ENCODE assay signal across 19 mouse cellular contexts in the genomic region with DNA sequence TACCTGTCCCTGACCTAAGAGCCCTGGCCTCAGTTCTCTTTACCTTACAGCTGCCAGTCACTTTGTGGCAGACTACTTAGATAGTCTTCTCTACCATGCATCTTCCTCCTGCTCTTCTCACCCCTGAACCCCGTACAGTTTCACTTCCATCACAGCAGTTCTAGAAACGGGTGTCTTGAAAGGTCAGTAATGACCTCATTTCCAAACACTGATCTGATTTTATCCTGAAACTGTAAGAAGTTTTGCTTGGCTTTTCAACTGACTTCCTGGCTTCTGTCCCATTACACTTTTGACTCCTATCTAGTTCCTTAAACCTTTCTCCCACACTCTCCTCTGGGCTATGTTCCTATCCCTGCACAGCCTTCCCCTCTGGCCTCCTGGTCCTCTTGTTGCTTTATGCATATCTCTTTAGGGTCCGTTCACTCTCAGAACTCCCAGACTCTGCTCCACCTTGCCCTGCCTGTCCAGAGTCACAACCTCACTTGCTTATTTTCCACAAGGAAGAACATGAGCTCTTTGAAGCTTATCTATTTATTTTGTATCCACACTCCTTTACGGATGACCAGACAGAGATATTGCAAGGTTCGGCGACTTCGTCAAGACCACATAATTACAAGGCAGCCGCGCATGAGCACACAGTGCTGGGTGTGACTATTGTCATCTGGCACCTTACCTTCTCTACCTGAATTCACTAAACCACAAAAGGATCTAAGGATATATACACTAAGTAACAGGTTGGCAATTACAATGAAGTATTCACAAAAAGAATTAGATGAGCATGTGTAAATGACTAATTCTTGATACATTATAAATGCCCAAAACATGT.
DNase-seq lines count a peak whose midpoint lies in the region; ATAC-seq and TF ChIP-seq lines count a peak whose summit lies in the region.
"Had no signal": no experiment of that assay in that cellular context is flagged by ENCODE, and none has a peak within 500 bp of the region (broad histone marks: within the 10 kb centered on the region; RNA-seq: fewer than 3 reads in every experiment).

No protein-coding gene starts in this region.

- no peak for TF ChIP-seq POLR2A in liver, adult 2 months (IDR thresholded peaks at IDR 0.05; ENCODE audit: extremely low read depth, insufficient read depth, low read length)

- no peaks in the 10 kb centered on the region for H3K36me3 ChIP-seq in embryonic facial prominence, embryonic 14.5 days (ENCODE audit: control insufficient read depth, insufficient read depth, low read length)
- H3K36me3 ChIP-seq in embryonic facial prominence, embryonic 10.5 days (replicated peaks), result no peaks in the 10 kb centered on the region
- H3K36me3 ChIP-seq in liver, adult 2 months (ENCODE audit: control insufficient read depth, insufficient read depth, low read length), result no peaks in the 10 kb centered on the region
- H3K36me3 ChIP-seq in liver, embryonic 11.5 days (ENCODE audit: control insufficient read depth, insufficient read depth, low read length), result no peaks in the 10 kb centered on the region
- no peaks in the 10 kb centered on the region for H3K36me3 ChIP-seq in kidney, embryonic 15.5 days
- H3K36me3 ChIP-seq in splenic B cell, adult 2 months (ENCODE audit: control insufficient read depth, insufficient read depth, low read length, poor library complexity, severe bottlenecking), result no peaks in the 10 kb centered on the region
- no peaks in the 10 kb centered on the region for H3K36me3 ChIP-seq in forebrain, embryonic 16.5 days (ENCODE audit: control insufficient read depth, insufficient read depth)
- H3K36me3 ChIP-seq: neural tube, embryonic 15.5 days had no signal

- no peaks in the 10 kb centered on the region for H3K4me1 ChIP-seq in embryonic facial prominence, embryonic 14.5 days (ENCODE audit: control insufficient read depth, insufficient read depth, low read length)
- no peaks in the 10 kb centered on the region for H3K4me1 ChIP-seq in embryonic facial prominence, embryonic 10.5 days
- peaks cover 16% of the 10 kb centered on the region; the same call in 1 of the 2 replicates for H3K4me1 ChIP-seq in liver, adult 2 months (ENCODE audit: control insufficient read depth, insufficient read depth, low read length)
- H3K4me1 ChIP-seq in liver, embryonic 11.5 days (replicated peaks; ENCODE audit: control insufficient read depth, insufficient read depth, low read length), result no peaks in the 10 kb centered on the region
- H3K4me1 ChIP-seq in kidney, embryonic 15.5 days, result peaks cover 18% of the 10 kb centered on the region
- no peaks in the 10 kb centered on the region for H3K4me1 ChIP-seq in forebrain, embryonic 16.5 days (replicated peaks; ENCODE audit: control insufficient read depth, insufficient read depth, low read length)
- H3K4me1 ChIP-seq: neural tube, embryonic 15.5 days had no signal

- no peak overlapping the region for H3K9ac ChIP-seq in embryonic facial prominence, embryonic 14.5 days (ENCODE audit: low read depth, low read length)
- H3K9ac ChIP-seq in liver, adult 2 months (ENCODE audit: low read depth, low read length), result no peak overlapping the region
- H3K9ac ChIP-seq in liver, embryonic 11.5 days (ENCODE audit: low read depth, low read length), result no peak overlapping the region
- H3K9ac ChIP-seq in kidney, embryonic 15.5 days, result no peak overlapping the region
- H3K9ac ChIP-seq in forebrain, embryonic 16.5 days (replicated peaks; ENCODE audit: low read depth, low read length), result no peak overlapping the region
- H3K9ac ChIP-seq: neural tube, embryonic 15.5 days had no signal

- H3K4me3 ChIP-seq in embryonic facial prominence, embryonic 14.5 days (ENCODE audit: low read depth, low read length), result no peak overlapping the region
- no peak overlapping the region for H3K4me3 ChIP-seq in embryonic facial prominence, embryonic 10.5 days
- no peak overlapping the region for H3K4me3 ChIP-seq in liver, adult 2 months (ENCODE audit: insufficient read depth, low read depth, low read length)
- H3K4me3 ChIP-seq in liver, embryonic 11.5 days (ENCODE audit: low read depth, low read length), result no peak overlapping the region
- H3K4me3 ChIP-seq in kidney, embryonic 15.5 days (replicated peaks), result no peak overlapping the region
- H3K4me3 ChIP-seq in forebrain, embryonic 16.5 days (replicated peaks; ENCODE audit: low read length), result no peak overlapping the region
- H3K4me3 ChIP-seq: neural tube, embryonic 15.5 days had no signal

- 75% methylated on average over 9 of the region's 9 CpGs for WGBS in embryonic facial prominence, embryonic 14.5 days
- WGBS in embryonic facial prominence, embryonic 10.5 days, result 79% methylated on average over 9 of the region's 9 CpGs
- WGBS in liver, adult 2 months, result 81% methylated on average over 9 of the region's 9 CpGs
- whole genome bisulfite sequencing in liver, embryonic 11.5 days, result 74% methylated on average over 9 of the region's 9 CpGs
- WGBS in kidney, embryonic 15.5 days, result 35% methylated on average over 9 of the region's 9 CpGs
- 81% methylated on average over 9 of the region's 9 CpGs for WGBS in forebrain, embryonic 16.5 days

- H3K9me3 ChIP-seq in embryonic facial prominence, embryonic 14.5 days (ENCODE audit: control insufficient read depth, low read length), result no peaks in the 10 kb centered on the region
- no peaks in the 10 kb centered on the region for H3K9me3 ChIP-seq in embryonic facial prominence, embryonic 10.5 days
- H3K9me3 ChIP-seq in liver, embryonic 11.5 days (ENCODE audit: control insufficient read depth, low read length), result no peaks in the 10 kb centered on the region
- H3K9me3 ChIP-seq in kidney, embryonic 15.5 days (replicated peaks), result no peaks in the 10 kb centered on the region
- H3K9me3 ChIP-seq in forebrain, embryonic 16.5 days (ENCODE audit: control insufficient read depth, low read length), result no peaks in the 10 kb centered on the region
- H3K9me3 ChIP-seq: neural tube, embryonic 15.5 days had no signal

- DNase-seq in embryonic facial prominence, embryonic 14.5 days (ENCODE audit: low spot score), result peak; percentile 46
- DNase-seq in embryonic facial prominence, embryonic 10.5 days (ENCODE audit: low spot score), result no peak
- peak; percentile 57 for DNase-seq in liver, adult 2 months (ENCODE audit: extremely low read depth, low read depth, low spot score)
- no peak for DNase-seq in liver, embryonic 11.5 days (ENCODE audit: low spot score)
- DNase-seq in splenic B cell, adult 2 months (ENCODE audit: low read depth, low spot score), result peak; percentile 0
- DNase-seq in lung, postnatal 14 days, result no peak
- DNase-seq: cerebellum, adult 11 months; cerebellum, postnatal 36 days; gastrocnemius, postnatal 36 days; layer of hippocampus, adult 9-11 months; liver; right cerebral cortex, postnatal 4 days; thymus, postnatal 14 days had no signal

- no peak for TF ChIP-seq CTCF in liver, adult 2 months (IDR thresholded peaks at IDR 0.05; ENCODE audit: low read depth, low read length)

- ATAC-seq in embryonic facial prominence, embryonic 14.5 days (ENCODE audit: low read depth), result no peak
- no peak for ATAC-seq in liver, embryonic 11.5 days (replicated peaks; ENCODE audit: low FRiP score)
- ATAC-seq in kidney, embryonic 15.5 days (replicated peaks; ENCODE audit: low FRiP score), result peak; percentile 85
- ATAC-seq in forebrain, embryonic 16.5 days, result no peak
- ATAC-seq: intestine, embryonic 16.5 days; lung, postnatal 0 days had no signal

- H3K27me3 ChIP-seq in embryonic facial prominence, embryonic 14.5 days (replicated peaks; ENCODE audit: control insufficient read depth, insufficient read depth, low read length), result no peaks in the 10 kb centered on the region
- no peaks in the 10 kb centered on the region for H3K27me3 ChIP-seq in embryonic facial prominence, embryonic 10.5 days (replicated peaks; ENCODE audit: low read depth, poor library complexity, severe bottlenecking)
- H3K27me3 ChIP-seq in liver, adult 2 months (ENCODE audit: control insufficient read depth, insufficient read depth, low read length), result no peaks in the 10 kb centered on the region
- H3K27me3 ChIP-seq in liver, embryonic 11.5 days (replicated peaks; ENCODE audit: control insufficient read depth, insufficient read depth, low read length), result no peaks in the 10 kb centered on the region
- H3K27me3 ChIP-seq in kidney, embryonic 15.5 days, result no peaks in the 10 kb centered on the region
- no peaks in the 10 kb centered on the region for H3K27me3 ChIP-seq in splenic B cell, adult 2 months (ENCODE audit: control insufficient read depth, insufficient read depth, low read length, poor library complexity, severe bottlenecking)
- no peaks in the 10 kb centered on the region for H3K27me3 ChIP-seq in forebrain, embryonic 16.5 days (replicated peaks; ENCODE audit: control insufficient read depth, insufficient read depth, low read length)
- H3K27me3 ChIP-seq: neural tube, embryonic 15.5 days; Patski had no signal

- H3K27ac ChIP-seq in embryonic facial prominence, embryonic 14.5 days (replicated peaks; ENCODE audit: low read depth, low read length), result no peak overlapping the region
- H3K27ac ChIP-seq in embryonic facial prominence, embryonic 10.5 days (replicated peaks), result no peak overlapping the region
- H3K27ac ChIP-seq in liver, adult 2 months (replicated peaks; ENCODE audit: insufficient read depth, low read depth, low read length), result no peak overlapping the region
- H3K27ac ChIP-seq in liver, embryonic 11.5 days (ENCODE audit: low read depth, low read length), result no peak overlapping the region
- peak overlapping the region; percentile 64 for H3K27ac ChIP-seq in kidney, embryonic 15.5 days
- no peak overlapping the region for H3K27ac ChIP-seq in forebrain, embryonic 16.5 days (ENCODE audit: low read length)
- H3K27ac ChIP-seq: neural tube, embryonic 15.5 days had no signal

- H3K4me2 ChIP-seq in embryonic facial prominence, embryonic 14.5 days (ENCODE audit: low read depth, low read length), result no peak overlapping the region
- H3K4me2 ChIP-seq in liver, embryonic 11.5 days, result no peak overlapping the region
- no peak overlapping the region for H3K4me2 ChIP-seq in kidney, embryonic 15.5 days
- H3K4me2 ChIP-seq in forebrain, embryonic 16.5 days (ENCODE audit: low read length), result no peak overlapping the region
- H3K4me2 ChIP-seq: neural tube, embryonic 15.5 days had no signal

- H3K79me2 ChIP-seq in liver, adult 2 months (ENCODE audit: control insufficient read depth, insufficient read depth, low read length), result no peaks in the 10 kb centered on the region

Comparison
In these comparisons a context has a peak if more than half of its experiments do, and no peak if none do; other contexts are left out.
1. DNase-seq: peak in embryonic facial prominence, embryonic 14.5 days (single experiment), liver, adult 2 months (single experiment) and splenic B cell, adult 2 months (single experiment); none in embryonic facial prominence, embryonic 10.5 days (single experiment), liver, embryonic 11.5 days (single experiment) and lung, postnatal 14 days (single experiment).